In genomic region chr10:59916649-59917048, GRCm38 (mm10) we compare ENCODE assay signal across 8 mouse cellular contexts. TPM values are rescaled to one million over a fixed set of nuclear protein-coding genes. Genes with fewer than 3 reads are reported as not detected.
A peak's percentile ranks its signal among the peaks of the same experiment; 100 is the strongest.
DNase-seq lines count a peak whose midpoint lies in the region; ATAC-seq lines count a peak whose summit lies in the region.

No protein-coding gene starts in this region.

- no peaks in the 10 kb centered on the region for H3K9me3 ChIP-seq in hindbrain, embryonic 11.5 days (ENCODE audit: control insufficient read depth, low read length)
- no peaks in the 10 kb centered on the region for H3K9me3 ChIP-seq in liver, embryonic 13.5 days (replicated peaks)
- H3K9me3 ChIP-seq in neural tube, embryonic 15.5 days (replicated peaks) = no peaks in the 10 kb centered on the region

- WGBS in hindbrain, embryonic 11.5 days = under 1% methylated on average over 10 of the region's 10 CpGs
- 2% methylated on average over 10 of the region's 10 CpGs for WGBS in liver, embryonic 13.5 days (ENCODE audit: insufficient replicate concordance)
- 4% methylated on average over 10 of the region's 10 CpGs for WGBS in neural tube, embryonic 15.5 days

- no peaks in the 10 kb centered on the region for H3K36me3 ChIP-seq in hindbrain, embryonic 11.5 days (ENCODE audit: control insufficient read depth, insufficient read depth, low read length)
- H3K36me3 ChIP-seq in liver, embryonic 13.5 days = no peaks in the 10 kb centered on the region
- H3K36me3 ChIP-seq in neural tube, embryonic 15.5 days = no peaks in the 10 kb centered on the region

- peaks cover 11% of the 10 kb centered on the region for H3K4me1 ChIP-seq in hindbrain, embryonic 11.5 days (replicated peaks; ENCODE audit: control insufficient read depth, insufficient read depth, low read length)
- H3K4me1 ChIP-seq in liver, embryonic 13.5 days (replicated peaks) = peaks cover 49% of the 10 kb centered on the region
- H3K4me1 ChIP-seq in neural tube, embryonic 15.5 days = peaks cover 32% of the 10 kb centered on the region

- H3K27ac ChIP-seq in hindbrain, embryonic 11.5 days (ENCODE audit: low read depth, low read length) = no peak overlapping the region
- no peak overlapping the region for H3K27ac ChIP-seq in liver, embryonic 13.5 days
- H3K27ac ChIP-seq in neural tube, embryonic 15.5 days (replicated peaks) = peak overlapping the region; percentile 56

- no peak overlapping the region for H3K4me3 ChIP-seq in hindbrain, embryonic 11.5 days (ENCODE audit: low read depth, low read length)
- H3K4me3 ChIP-seq in liver, embryonic 13.5 days (replicated peaks) = peak overlapping the region; percentile 39
- H3K4me3 ChIP-seq in neural tube, embryonic 15.5 days (replicated peaks) = peak overlapping the region; percentile 15

- ATAC-seq in hindbrain, embryonic 11.5 days (ENCODE audit: low FRiP score) = peak; percentile 74
- peak; percentile 57 for ATAC-seq in liver, embryonic 13.5 days (ENCODE audit: low read depth)
- ATAC-seq in neural tube, embryonic 15.5 days (ENCODE audit: low FRiP score) = peak; percentile 62

- 0 out of 2 replicates have a peak, but pooled peaks cover 3% of the 10 kb centered on the region for H3K27me3 ChIP-seq in hindbrain, embryonic 11.5 days (ENCODE audit: control insufficient read depth, insufficient read depth, low read length)
- peaks cover 17% of the 10 kb centered on the region for H3K27me3 ChIP-seq in liver, embryonic 13.5 days
- no peaks in the 10 kb centered on the region for H3K27me3 ChIP-seq in neural tube, embryonic 15.5 days (replicated peaks)

- H3K4me2 ChIP-seq in hindbrain, embryonic 11.5 days (replicated peaks; ENCODE audit: low read depth, low read length) = peak overlapping the region; percentile 22
- H3K4me2 ChIP-seq in liver, embryonic 13.5 days = peak overlapping the region; percentile 59
- peak overlapping the region; percentile 56 for H3K4me2 ChIP-seq in neural tube, embryonic 15.5 days

- no peak overlapping the region for H3K9ac ChIP-seq in hindbrain, embryonic 11.5 days (ENCODE audit: low read depth, low read length)
- H3K9ac ChIP-seq in liver, embryonic 13.5 days = peak overlapping the region; percentile 18; the same call in 1 of the 2 replicates
- H3K9ac ChIP-seq in neural tube, embryonic 15.5 days (replicated peaks) = peak overlapping the region; percentile 14; the same call in 1 of the 2 replicates

- peak; percentile 65 for DNase-seq in adrenal gland, postnatal 14 days
- no peak for DNase-seq in adrenal gland, adult 8-10 months
- DNase-seq in embryo, embryonic 10.5 days (ENCODE audit: low spot score) = peak; percentile 90
- DNase-seq in hindbrain, embryonic 11.5 days (ENCODE audit: low spot score) = peak; percentile 68
- no peak for DNase-seq in liver, embryonic 13.5 days
- no peak for DNase-seq in layer of hippocampus, postnatal 36 days
- no peak for DNase-seq in gastrocnemius, adult 18-20 months (ENCODE audit: low spot score)

RNA-seq across cellular contexts. Expression of gene Ddit4, which starts 35.0 kb away (rescaled TPM):
- total RNA-seq in adrenal gland, postnatal 14 days (2021) = 70.5 and 103 TPM in 2 replicates
- 10 to 100 TPM; 27.9 to 91.5 (median 34.7) TPM for total RNA-seq in adrenal gland, adult 8-10 months (2022)
- polyA plus RNA-seq in hindbrain, embryonic 11.5 days (2014; fragmentation: Nextera tagmentation; extraction: Ambion mirVana) = 4.6 and 5.5 TPM in 2 replicates
- 2.7 and 2.8 TPM in 2 replicates for polyA plus RNA-seq in liver, embryonic 13.5 days (2015; fragmentation: Nextera tagmentation; extraction: Ambion mirVana)
- 80.8 and 91.6 TPM in 2 replicates for polyA plus RNA-seq in neural tube, embryonic 15.5 days (2015; fragmentation: Nextera tagmentation; extraction: Ambion mirVana)
- total RNA-seq in layer of hippocampus, postnatal 36 days (2021) = 10 to 100 TPM; 89.5 to 96.2 TPM
- total RNA-seq in gastrocnemius, adult 18-20 months (2021) = 100 to 1,000 TPM in 1 of 2 experiments, 1 to 10 TPM in 1; 8.1 to 202 TPM

RNA-seq across cellular contexts. Expression of gene Dnajb12, which starts 37.3 kb away (rescaled TPM):
- total RNA-seq in adrenal gland, postnatal 14 days (2021) = 49.5 and 50.6 TPM in 2 replicates
- 10 to 100 TPM; 59.3 to 67.0 (median 62.9) TPM for total RNA-seq in adrenal gland, adult 8-10 months (2022)
- polyA plus RNA-seq in hindbrain, embryonic 11.5 days (2014; fragmentation: Nextera tagmentation; extraction: Ambion mirVana) = 22.0 and 22.6 TPM in 2 replicates
- 13.4 and 15.5 TPM in 2 replicates for polyA plus RNA-seq in liver, embryonic 13.5 days (2015; fragmentation: Nextera tagmentation; extraction: Ambion mirVana)
- polyA plus RNA-seq in neural tube, embryonic 15.5 days (2015; fragmentation: Nextera tagmentation; extraction: Ambion mirVana) = 17.2 and 20.6 TPM in 2 replicates
- total RNA-seq in layer of hippocampus, postnatal 36 days (2021) = 10 to 100 TPM; 48.0 to 48.3 TPM
- total RNA-seq in gastrocnemius, adult 18-20 months (2021) = 10 to 100 TPM; 73.4 to 80.1 TPM

Comparison
In these comparisons a context has a peak if more than half of its experiments do, and no peak if none do; other contexts are left out.
1. DNase-seq: peak in adrenal gland, postnatal 14 days (single experiment), embryo, embryonic 10.5 days (single experiment) and hindbrain, embryonic 11.5 days (single experiment); none in adrenal gland, adult 8-10 months (single experiment), liver, embryonic 13.5 days (single experiment), layer of hippocampus, postnatal 36 days (0 of 2) and gastrocnemius, adult 18-20 months (single experiment).
2. Peak in every context shown above with its lines, with median percentiles within 50 percentile points of each other: ATAC-seq and H3K4me2 ChIP-seq.